Mouse (Mus musculus) embryonic facial prominence, embryonic 14.5 days (tissue): Measurements from ENCODE around the gene Kmt2c. TPM values are rescaled to one million over a fixed set of nuclear protein-coding genes. Genes with fewer than 3 reads are reported as not detected.

Source experiments
- ATAC-seq: fragments of 200-750 bp; cut with Nextera tagmentation; 2 replicates; pipeline ENCODE4 v1.8.0; 2017; ENCODE audit warnings: low read depth, moderate number of reproducible peaks, moderate TSS enrichment
- DNase-seq: peaks from one replicate; pipeline ENCODE4 v3.0.0-alpha.2; 2015; ENCODE audit warnings: low spot score
- H3K27ac ChIP-seq: fragments of 300-500 bp; sonication (generic); replicated peaks from 2 replicates; pipeline ENCODE4 v1.5.1; 2014; ENCODE audit warnings: low read depth, mild to moderate bottlenecking, low read length, moderate library complexity
- H3K27me3 ChIP-seq: fragments of 300-500 bp; sonication (generic); replicated peaks from 2 replicates; pipeline ENCODE4 v1.6.1; 2014; ENCODE audit warnings: low read length; ENCODE audit not compliant: control insufficient read depth, insufficient read depth
- H3K36me3 ChIP-seq: fragments of 300-500 bp; sonication (generic); 2 replicates; pipeline ENCODE4 v1.6.1; 2014; ENCODE audit warnings: low read length, mixed read lengths; ENCODE audit not compliant: control insufficient read depth, insufficient read depth
- H3K4me1 ChIP-seq: fragments of 300-500 bp; sonication (generic); 2 replicates; pipeline ENCODE4 v1.6.1; 2014; ENCODE audit warnings: antibody characterized with exemption, low read length; ENCODE audit not compliant: control insufficient read depth, insufficient read depth
- H3K4me2 ChIP-seq: fragments of 300-500 bp; sonication (generic); 2 replicates; pipeline ENCODE4 v1.6.1; 2014; ENCODE audit warnings: low read depth, mild to moderate bottlenecking, low read length, moderate library complexity, mixed read lengths
- H3K4me3 ChIP-seq: fragments of 300-500 bp; sonication (generic); 2 replicates; pipeline ENCODE4 v1.5.1; 2014; ENCODE audit warnings: low read depth, mild to moderate bottlenecking, low read length
- H3K9ac ChIP-seq: fragments of 300-500 bp; sonication (generic); 2 replicates; pipeline ENCODE4 v1.6.1; 2014; ENCODE audit warnings: low read depth, mild to moderate bottlenecking, low read length, moderate library complexity, mixed read lengths
- H3K9me3 ChIP-seq: fragments of 300-500 bp; sonication (generic); 2 replicates; pipeline ENCODE4 v1.6.1; 2016; ENCODE audit warnings: low read length; ENCODE audit not compliant: control insufficient read depth
- WGBS: fragments of 180-500 bp; shearing (Covaris S2); extraction: QIAGEN DNeasy Blood & Tissue Kit; methylation state at CpG from one replicate; pipeline ENCODE4 v1.1.7; 2014; 5-methylcytosine and 5-hydroxymethylcytosine counted together
- polyA plus RNA-seq: library from polyadenylated mRNA; unstranded; fragments of >200 nt; fragmentation: Nextera tagmentation; extraction: Ambion mirVana; gene quantifications from 2 replicates; pipeline ENCODE4 v1.2.1, GENCODE M21; 2014

The Kmt2c gene
- polyA plus RNA-seq, 1 experiment from 2014 or later: 19.9 TPM

GRCm38 (mm10) chr5:25392655-25393054 is 105.9 kb downstream of the Kmt2c start:
- Histone ChIP-seq H3K4me2 (no peak overlapping the region), H3K27me3 (no peaks in the 10 kb centered on the region), H3K4me1 (no peaks in the 10 kb centered on the region), H3K9ac (no peak overlapping the region), H3K36me3 (peaks cover 8% of the 10 kb centered on the region; the same call in 1 of the 2 replicates), H3K9me3 (no peaks in the 10 kb centered on the region), H3K27ac (no peak overlapping the region), H3K4me3 (no peak overlapping the region)
- 82% methylated on average over 2 of the region's 2 CpGs for WGBS
- no peak for DNase-seq
- no peak for ATAC-seq

- H3K9me3 ChIP-seq: no peaks in the 10 kb centered on the region
- H3K36me3 ChIP-seq: peaks cover 23% of the 10 kb centered on the region
- no peaks in the 10 kb centered on the region for H3K27me3 ChIP-seq
- no peaks in the 10 kb centered on the region for H3K4me1 ChIP-seq
- H3K4me2 ChIP-seq: no peak overlapping the region
- no peak overlapping the region for H3K4me3 ChIP-seq
- DNase-seq (peak; percentile 12), ATAC-seq (no peak)
- H3K9ac ChIP-seq: no peak overlapping the region
- WGBS: 83% methylated on average over 11 of the region's 11 CpGs
- no peak overlapping the region for H3K27ac ChIP-seq
Observed at GRCm38 (mm10) chr5:25383581-25383980, 115.0 kb downstream of the Kmt2c start.

DNA sequence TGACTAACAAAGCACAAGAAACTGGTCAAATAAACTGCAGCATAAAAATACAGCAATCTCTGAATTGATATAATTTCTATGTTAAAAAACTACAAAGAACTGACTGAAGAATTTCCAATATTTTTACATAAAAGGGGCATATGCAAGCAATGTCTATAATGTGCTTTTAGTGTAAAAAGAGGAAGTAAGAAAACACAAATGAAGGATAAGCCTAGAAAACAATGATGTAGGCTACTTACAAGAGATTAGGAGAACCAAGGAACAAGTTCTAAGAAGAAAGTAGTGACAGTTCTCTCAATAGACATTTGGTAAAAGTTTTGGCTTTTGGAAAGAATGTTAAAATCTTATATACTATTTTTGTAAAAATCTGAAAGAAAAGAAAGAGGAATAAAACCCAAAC is 119.4 kb downstream of the Kmt2c start:
- H3K27me3 ChIP-seq: no peaks in the 10 kb centered on the region
- no peak overlapping the region for H3K9ac ChIP-seq
- peaks cover 15% of the 10 kb centered on the region for H3K36me3 ChIP-seq
- ATAC-seq (no peak), DNase-seq (no peak)
- no peak overlapping the region for H3K4me2 ChIP-seq
- H3K9me3 ChIP-seq: no peaks in the 10 kb centered on the region
- H3K4me1 ChIP-seq: no peaks in the 10 kb centered on the region
- H3K4me3 ChIP-seq: no peak overlapping the region
- H3K27ac ChIP-seq: no peak overlapping the region

- no peak overlapping the region for H3K27ac ChIP-seq
- no peak overlapping the region for H3K4me3 ChIP-seq
- no peaks in the 10 kb centered on the region for H3K4me1 ChIP-seq
- no peaks in the 10 kb centered on the region for H3K27me3 ChIP-seq
- no peak overlapping the region for H3K4me2 ChIP-seq
- ATAC-seq (no peak), DNase-seq (no peak)
- WGBS: 94% methylated on average over 2 of the region's 2 CpGs
- H3K9ac ChIP-seq: no peak overlapping the region
- peaks cover 8% of the 10 kb centered on the region for H3K36me3 ChIP-seq
- H3K9me3 ChIP-seq: no peaks in the 10 kb centered on the region
Observed at GRCm38 (mm10) chr5:25368420-25368819, 130.2 kb downstream of the Kmt2c start.

DNA sequence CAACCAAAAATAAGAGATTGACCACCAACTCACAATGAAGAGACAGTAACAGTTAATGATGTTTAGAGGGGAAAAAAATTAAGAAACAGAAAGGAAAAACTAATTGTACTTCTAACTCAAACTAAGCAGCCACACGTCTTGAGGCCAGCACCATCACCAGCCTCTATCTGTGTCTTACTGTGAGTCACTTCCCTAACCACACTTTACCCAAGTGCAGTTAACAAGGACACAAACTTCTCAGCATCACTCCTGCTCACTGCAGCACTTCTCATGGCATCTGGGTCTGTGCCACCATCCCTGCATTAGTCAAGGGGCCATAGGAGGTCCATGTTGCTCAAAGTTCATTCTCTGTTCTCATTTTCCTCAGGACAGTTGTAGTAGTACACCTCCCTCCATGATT is 131.5 kb downstream of the Kmt2c start:
- DNase-seq: no peak
- H3K4me3 ChIP-seq: no peak overlapping the region

DNA sequence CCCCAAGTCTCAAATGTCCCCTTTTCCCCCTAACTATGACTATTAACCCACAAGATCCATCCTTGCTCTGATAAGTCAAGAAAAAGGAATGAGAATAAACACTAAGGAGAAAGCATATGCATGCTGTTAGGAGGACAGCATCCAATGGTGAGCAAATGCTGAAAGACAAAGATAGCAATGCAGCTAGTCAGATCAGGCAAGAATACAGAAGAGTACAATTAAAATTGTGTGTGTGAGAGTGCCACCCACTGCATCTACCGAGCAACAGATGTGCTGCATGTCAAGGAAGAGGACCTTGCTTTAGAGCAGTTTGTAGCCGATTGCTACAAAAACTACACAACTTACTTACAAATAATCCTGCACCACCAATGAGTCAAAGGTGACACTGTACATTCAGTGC is 145.1 kb downstream of the Kmt2c start:
- DNase-seq (no peak), ATAC-seq (no peak)
- no peaks in the 10 kb centered on the region for H3K4me1 ChIP-seq
- no peaks in the 10 kb centered on the region for H3K27me3 ChIP-seq
- no peak overlapping the region for H3K4me2 ChIP-seq
- no peaks in the 10 kb centered on the region for H3K9me3 ChIP-seq
- no peak overlapping the region for H3K4me3 ChIP-seq
- no peak overlapping the region for H3K27ac ChIP-seq
- H3K9ac ChIP-seq: no peak overlapping the region
- peaks cover 45% of the 10 kb centered on the region; the same call in 1 of the 2 replicates for H3K36me3 ChIP-seq
- 77% methylated on average over 2 of the region's 2 CpGs for WGBS

More for the DNA sequence above, 131.5 kb downstream of the Kmt2c start:
- WGBS: 83% methylated on average over 1 of the region's 1 CpGs
- H3K9ac ChIP-seq: no peak overlapping the region
- H3K4me1 ChIP-seq: no peaks in the 10 kb centered on the region
- no peaks in the 10 kb centered on the region for H3K27me3 ChIP-seq
- no peak overlapping the region for H3K4me2 ChIP-seq
- no peak overlapping the region for H3K27ac ChIP-seq
- H3K36me3 ChIP-seq: 0 out of 2 replicates have a peak, but pooled peaks cover 1% of the 10 kb centered on the region
- no peaks in the 10 kb centered on the region for H3K9me3 ChIP-seq
- no peak for ATAC-seq

DNA sequence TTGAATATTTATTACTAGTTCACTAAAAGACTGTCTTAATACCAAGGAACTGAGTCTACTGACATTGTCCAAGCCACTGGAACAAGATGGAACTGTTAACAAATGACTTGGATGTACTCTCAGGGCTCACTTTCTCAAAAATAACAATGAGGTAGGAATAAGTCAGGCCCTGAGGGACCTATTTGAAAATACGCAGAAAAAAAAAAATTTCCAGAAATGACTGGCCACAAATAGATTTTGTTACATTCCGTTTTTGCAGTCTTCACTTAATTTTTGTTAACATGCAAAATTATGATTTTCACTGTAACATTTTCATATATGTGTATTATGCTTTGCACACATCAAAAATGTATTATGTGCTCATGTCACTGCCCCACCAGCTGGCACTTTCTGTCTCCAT is 167.3 kb downstream of the Kmt2c start:
- 84% methylated on average over 2 of the region's 2 CpGs for WGBS
- no peak overlapping the region for H3K4me3 ChIP-seq
- no peaks in the 10 kb centered on the region for H3K27me3 ChIP-seq
- H3K4me1 ChIP-seq: no peaks in the 10 kb centered on the region
- peaks cover 36% of the 10 kb centered on the region for H3K36me3 ChIP-seq
- H3K9me3 ChIP-seq: no peaks in the 10 kb centered on the region
- no peak for ATAC-seq
- no peak overlapping the region for H3K9ac ChIP-seq
- H3K4me2 ChIP-seq: no peak overlapping the region
- no peak overlapping the region for H3K27ac ChIP-seq
- no peak for DNase-seq

DNA sequence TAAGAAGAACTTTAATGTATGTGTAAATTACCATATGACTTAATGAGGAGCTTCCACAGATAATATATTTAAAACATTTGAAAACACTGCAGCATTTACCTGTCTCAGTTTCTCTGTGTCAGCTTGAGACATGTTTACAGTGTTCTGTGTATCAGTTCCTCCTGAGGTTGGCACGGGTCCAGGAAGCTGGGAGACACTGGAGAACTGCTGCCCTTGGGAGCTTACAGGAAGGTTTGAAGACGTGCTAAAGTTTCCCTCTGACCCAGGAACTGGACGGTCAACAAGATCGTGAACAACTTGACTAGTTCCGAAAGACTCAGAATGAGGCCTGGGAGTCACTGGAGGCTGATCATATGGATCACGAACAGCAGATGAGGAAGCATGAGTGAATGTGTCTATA is 184.7 kb downstream of the Kmt2c start:
- H3K4me3 ChIP-seq: no peak overlapping the region
- H3K9me3 ChIP-seq: no peaks in the 10 kb centered on the region
- H3K9ac ChIP-seq: no peak overlapping the region
- H3K4me1 ChIP-seq: no peaks in the 10 kb centered on the region
- DNase-seq: peak; percentile 46
- H3K27me3 ChIP-seq: no peaks in the 10 kb centered on the region
- no peak overlapping the region for H3K27ac ChIP-seq
- ATAC-seq: no peak
- 83% methylated on average over 6 of the region's 6 CpGs for WGBS
- H3K4me2 ChIP-seq: no peak overlapping the region
- peaks cover 75% of the 10 kb centered on the region for H3K36me3 ChIP-seq

DNA sequence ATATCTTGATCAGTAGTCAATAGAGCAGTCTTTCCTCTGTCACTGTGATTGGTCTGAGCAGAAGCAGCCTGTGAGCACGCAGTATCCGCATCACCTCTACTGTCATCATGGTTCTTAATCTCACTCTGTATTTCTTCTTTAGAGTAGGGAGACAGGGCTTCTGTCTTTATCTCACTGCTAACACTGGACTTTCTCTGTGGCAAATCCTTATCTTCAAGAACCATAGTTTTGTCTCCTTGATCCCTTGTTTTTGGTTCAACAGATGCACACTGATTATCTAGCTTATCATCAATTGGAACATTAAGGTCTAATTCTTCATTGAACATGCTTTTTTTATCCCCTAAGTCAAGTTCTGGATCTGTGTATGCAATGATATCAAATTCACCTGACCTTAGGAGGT is 188.4 kb downstream of the Kmt2c start:
- H3K4me1 ChIP-seq: no peaks in the 10 kb centered on the region
- H3K27me3 ChIP-seq: no peaks in the 10 kb centered on the region
- DNase-seq (no peak), ATAC-seq (no peak)
- H3K36me3 ChIP-seq: peaks cover 58% of the 10 kb centered on the region
- WGBS: 98% methylated on average over 2 of the region's 2 CpGs
- no peak overlapping the region for H3K4me3 ChIP-seq
- no peak overlapping the region for H3K9ac ChIP-seq
- no peak overlapping the region for H3K27ac ChIP-seq
- H3K4me2 ChIP-seq: no peak overlapping the region
- H3K9me3 ChIP-seq: no peaks in the 10 kb centered on the region
